10 mouse cellular contexts compared by ENCODE assay signal in the genomic region with DNA sequence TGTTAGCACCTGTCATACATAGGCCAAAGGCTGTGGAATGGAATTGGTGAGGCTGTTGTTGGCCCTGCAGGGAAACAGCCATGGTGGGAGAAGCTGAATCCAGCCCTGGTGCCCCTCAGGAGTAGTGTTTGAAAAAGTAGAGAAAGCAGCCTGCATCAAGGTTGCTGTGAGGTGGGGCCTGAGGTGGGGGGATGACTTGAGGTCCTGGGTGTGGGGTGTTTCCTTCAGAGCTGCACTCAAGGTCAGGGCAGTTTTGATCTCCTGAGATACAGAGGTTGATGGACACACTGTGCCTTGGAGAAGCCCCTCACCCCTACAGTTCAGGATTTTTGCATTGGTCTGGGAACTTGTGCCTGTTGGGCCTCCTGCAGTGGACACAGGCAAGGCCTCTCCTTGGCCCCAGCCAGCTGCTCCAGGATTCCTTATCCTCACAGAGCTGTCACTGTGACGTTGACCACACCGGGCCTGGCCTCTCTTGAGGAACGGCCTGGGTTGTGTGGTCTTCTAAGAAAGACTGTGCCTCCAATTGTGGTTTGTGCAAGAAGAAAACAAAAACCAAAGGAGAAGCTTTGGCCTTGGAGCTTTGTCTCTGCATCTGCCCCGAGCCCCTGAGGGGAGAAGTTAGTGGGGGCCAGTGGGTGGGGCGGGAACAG. TPM values are rescaled to one million over a fixed set of nuclear protein-coding genes. Genes with fewer than 3 reads are reported as not detected.
DNase-seq lines count a peak whose midpoint lies in the region; ATAC-seq and TF ChIP-seq lines count a peak whose summit lies in the region.
"Had no signal": no experiment of that assay in that cellular context is flagged by ENCODE, and none has a peak within 500 bp of the region (broad histone marks: within the 10 kb centered on the region; RNA-seq: fewer than 3 reads in every experiment).

No protein-coding gene starts in this region.

- H3K9ac ChIP-seq in heart, embryonic 11.5 days (ENCODE audit: low read depth, low read length) = peak overlapping the region; percentile 49; the same call in 1 of the 2 replicates
- no peak overlapping the region for H3K9ac ChIP-seq in lung, postnatal 0 days (replicated peaks; ENCODE audit: low read depth)
- H3K9ac ChIP-seq in stomach, embryonic 14.5 days (replicated peaks; ENCODE audit: low read depth, low read length) = no peak overlapping the region

- TF ChIP-seq EP300 in lung, postnatal 0 days (IDR thresholded peaks at IDR 0.05) = no peak

- no peak overlapping the region for H3K4me3 ChIP-seq in heart, embryonic 11.5 days (ENCODE audit: low read depth, low read length)
- H3K4me3 ChIP-seq in lung, postnatal 0 days (ENCODE audit: low read depth, low read length) = no peak overlapping the region
- no peak overlapping the region for H3K4me3 ChIP-seq in stomach, embryonic 14.5 days (ENCODE audit: low read depth, low read length)
- no peak overlapping the region for H3K4me3 ChIP-seq in left cerebral cortex, adult 2 months

- DNase-seq in heart, postnatal 14 days = no peak
- DNase-seq in lung, postnatal 0 days (ENCODE audit: low spot score) = peak; percentile 4
- no peak for DNase-seq in lung, adult 18-20 months
- DNase-seq in left cerebral cortex, adult 2 months (ENCODE audit: extremely low spot score in 1 of 2, low spot score in 2 of 2) = no peak
- no peak for DNase-seq in kidney, adult 8-10 months
- DNase-seq: adrenal gland, postnatal 10 days; thymus, postnatal 14 days had no signal

- ATAC-seq in heart, embryonic 11.5 days (replicated peaks; ENCODE audit: insufficient number of reproducible peaks, low FRiP score, low TSS enrichment) = no peak
- ATAC-seq in lung, postnatal 0 days = no peak
- ATAC-seq in granulocyte monocyte progenitor cell, adult 5-6 weeks (replicated peaks; ENCODE audit: poor library complexity, severe bottlenecking) = peak; percentile 23
- no peak for ATAC-seq in stomach, embryonic 14.5 days (ENCODE audit: insufficient number of reproducible peaks, insufficient read depth, low FRiP score, low read depth)

- H3K4me2 ChIP-seq in heart, embryonic 11.5 days = peak overlapping the region; percentile 31; the same call in 1 of the 2 replicates
- no peak overlapping the region for H3K4me2 ChIP-seq in lung, postnatal 0 days (replicated peaks; ENCODE audit: low read depth, low read length)
- H3K4me2 ChIP-seq in stomach, embryonic 14.5 days (replicated peaks; ENCODE audit: low read depth, low read length) = no peak overlapping the region

- H3K27me3 ChIP-seq in heart, embryonic 11.5 days (ENCODE audit: control insufficient read depth, insufficient read depth, low read length) = no peaks in the 10 kb centered on the region
- no peaks in the 10 kb centered on the region for H3K27me3 ChIP-seq in lung, postnatal 0 days (replicated peaks; ENCODE audit: insufficient read depth, low read length)
- H3K27me3 ChIP-seq in stomach, embryonic 14.5 days (ENCODE audit: control insufficient read depth, insufficient read depth, low read length) = no peaks in the 10 kb centered on the region

- peaks cover 8% of the 10 kb centered on the region for H3K36me3 ChIP-seq in heart, embryonic 11.5 days (ENCODE audit: control insufficient read depth, insufficient read depth, low read length)
- peaks cover 16% of the 10 kb centered on the region; the same call in 1 of the 2 replicates for H3K36me3 ChIP-seq in lung, postnatal 0 days (ENCODE audit: insufficient read depth, low read length)
- H3K36me3 ChIP-seq in stomach, embryonic 14.5 days (ENCODE audit: control insufficient read depth, insufficient read depth, low read length) = peaks cover 29% of the 10 kb centered on the region

- peak overlapping the region; percentile 58 for H3K27ac ChIP-seq in heart, embryonic 11.5 days (ENCODE audit: low read depth, low read length)
- H3K27ac ChIP-seq in lung, postnatal 0 days (ENCODE audit: low read length) = 0 out of 2 replicates have a peak overlapping the region, but pooled peaks have one; percentile 4
- H3K27ac ChIP-seq in stomach, embryonic 14.5 days (ENCODE audit: low read length) = peak overlapping the region; percentile 58; the same call in 1 of the 2 replicates
- H3K27ac ChIP-seq in left cerebral cortex, adult 2 months = no peak overlapping the region

- TF ChIP-seq CTCF in lung, postnatal 0 days (IDR thresholded peaks at IDR 0.05) = no peak
- no peak for TF ChIP-seq CTCF in left cerebral cortex, adult 2 months (IDR thresholded peaks at IDR 0.05)

- 24% methylated on average over 5 of the region's 5 CpGs for WGBS in heart, embryonic 11.5 days (ENCODE audit: insufficient replicate concordance)
- 49% methylated on average over 5 of the region's 5 CpGs for WGBS in lung, postnatal 0 days
- whole genome bisulfite sequencing in stomach, embryonic 14.5 days = 60% methylated on average over 5 of the region's 5 CpGs

- intact Hi-C loops in heart, postnatal 14 days (cut with DNase I) = loop anchor here (2.0 kb wide), 1 partner anchor 62 kb away; no protein-coding TSS in a partner anchor
- intact Hi-C loops in left cerebral cortex, adult 2 months (cut with DNase I) = no loop called here

- H3K9me3 ChIP-seq in heart, embryonic 11.5 days (replicated peaks; ENCODE audit: control insufficient read depth, low read length) = no peaks in the 10 kb centered on the region
- no peaks in the 10 kb centered on the region for H3K9me3 ChIP-seq in lung, postnatal 0 days (ENCODE audit: low read length)
- no peaks in the 10 kb centered on the region for H3K9me3 ChIP-seq in stomach, embryonic 14.5 days (ENCODE audit: control insufficient read depth, low read depth, low read length)

- peaks cover 66% of the 10 kb centered on the region for H3K4me1 ChIP-seq in heart, embryonic 11.5 days (ENCODE audit: control insufficient read depth, insufficient read depth, low read length)
- peaks cover 57% of the 10 kb centered on the region for H3K4me1 ChIP-seq in lung, postnatal 0 days (ENCODE audit: insufficient read depth, low read depth, low read length)
- peaks cover 56% of the 10 kb centered on the region for H3K4me1 ChIP-seq in stomach, embryonic 14.5 days (ENCODE audit: control insufficient read depth, insufficient read depth, low read length)

RNA-seq across cellular contexts. Expression of gene Ctdsp2, which starts 10.1 kb away (rescaled TPM):
- 47.3 and 47.6 TPM in 2 replicates for polyA plus RNA-seq in heart, embryonic 11.5 days (2014; fragmentation: Nextera tagmentation; extraction: Ambion mirVana)
- 100 to 1,000 TPM; 104 to 122 TPM for total RNA-seq in heart, postnatal 14 days (2021)
- polyA plus RNA-seq in lung, postnatal 0 days (2015; fragmentation: Nextera tagmentation; extraction: Ambion mirVana) = 63.9 and 67.9 TPM in 2 replicates
- 53.4 and 62.9 TPM in 2 replicates for total RNA-seq in granulocyte monocyte progenitor cell, adult 5-6 weeks (2014; fragmentation: Nextera tagmentation)
- 21.2 and 21.5 TPM in 2 replicates for total RNA-seq in granulocyte monocyte progenitor cell, adult 5-6 weeks (2017)
- polyA plus RNA-seq in stomach, embryonic 14.5 days (2014; fragmentation: Nextera tagmentation; extraction: Ambion mirVana) = 103 and 107 TPM in 2 replicates
- total RNA-seq in left cerebral cortex, adult 2 months (2021) = 10 to 100 TPM; 79.4 to 83.8 TPM

RNA-seq across cellular contexts. Expression of gene Avil, which starts 11.9 kb away (rescaled TPM):
- 0.13 and 0.34 TPM in 2 replicates for polyA plus RNA-seq in heart, embryonic 11.5 days (2014; fragmentation: Nextera tagmentation; extraction: Ambion mirVana)
- under 1 TPM; 0.19 to 0.56 TPM for total RNA-seq in heart, postnatal 14 days (2021)
- 0.13 and 0.15 TPM in 2 replicates for polyA plus RNA-seq in lung, postnatal 0 days (2015; fragmentation: Nextera tagmentation; extraction: Ambion mirVana)
- total RNA-seq in granulocyte monocyte progenitor cell, adult 5-6 weeks (2014; fragmentation: Nextera tagmentation) = not detected in 2 replicates
- not detected in 2 replicates for total RNA-seq in granulocyte monocyte progenitor cell, adult 5-6 weeks (2017)
- 0.29 and 0.58 TPM in 2 replicates for polyA plus RNA-seq in stomach, embryonic 14.5 days (2014; fragmentation: Nextera tagmentation; extraction: Ambion mirVana)
- total RNA-seq in left cerebral cortex, adult 2 months (2021) = under 1 TPM; 0.18 to 0.28 TPM

RNA-seq across cellular contexts. Expression of gene Tsfm, which starts 42.0 kb away (rescaled TPM):
- 91.1 and 97.1 TPM in 2 replicates for polyA plus RNA-seq in heart, embryonic 11.5 days (2014; fragmentation: Nextera tagmentation; extraction: Ambion mirVana)
- 10 to 100 TPM; 49.8 to 60.5 TPM for total RNA-seq in heart, postnatal 14 days (2021)
- 39.1 and 42.3 TPM in 2 replicates for polyA plus RNA-seq in lung, postnatal 0 days (2015; fragmentation: Nextera tagmentation; extraction: Ambion mirVana)
- total RNA-seq in granulocyte monocyte progenitor cell, adult 5-6 weeks (2014; fragmentation: Nextera tagmentation) = 32.9 and 52.7 TPM in 2 replicates
- 33.1 and 41.5 TPM in 2 replicates for total RNA-seq in granulocyte monocyte progenitor cell, adult 5-6 weeks (2017)
- 78.6 and 83.7 TPM in 2 replicates for polyA plus RNA-seq in stomach, embryonic 14.5 days (2014; fragmentation: Nextera tagmentation; extraction: Ambion mirVana)
- total RNA-seq in left cerebral cortex, adult 2 months (2021) = 10 to 100 TPM; 30.2 to 30.7 TPM

RNA-seq across cellular contexts. Expression of gene Mettl1, which starts 52.6 kb away (rescaled TPM):
- 36.1 and 43.3 TPM in 2 replicates for polyA plus RNA-seq in heart, embryonic 11.5 days (2014; fragmentation: Nextera tagmentation; extraction: Ambion mirVana)
- total RNA-seq in heart, postnatal 14 days (2021) = 1 to 10 TPM; 5.0 to 6.0 TPM
- polyA plus RNA-seq in lung, postnatal 0 days (2015; fragmentation: Nextera tagmentation; extraction: Ambion mirVana) = 12.9 and 13.6 TPM in 2 replicates
- 40.4 and 47.0 TPM in 2 replicates for total RNA-seq in granulocyte monocyte progenitor cell, adult 5-6 weeks (2014; fragmentation: Nextera tagmentation)
- total RNA-seq in granulocyte monocyte progenitor cell, adult 5-6 weeks (2017) = 25.8 and 36.7 TPM in 2 replicates
- 65.5 and 70.6 TPM in 2 replicates for polyA plus RNA-seq in stomach, embryonic 14.5 days (2014; fragmentation: Nextera tagmentation; extraction: Ambion mirVana)
- total RNA-seq in left cerebral cortex, adult 2 months (2021) = 10 to 100 TPM; 10.1 to 12.3 TPM

RNA-seq across cellular contexts. Expression of gene Eef1akmt3, which starts 52.7 kb away (rescaled TPM):
- 0.31 and 0.35 TPM in 2 replicates for polyA plus RNA-seq in heart, embryonic 11.5 days (2014; fragmentation: Nextera tagmentation; extraction: Ambion mirVana)
- under 1 TPM in 1 of 2 experiments, not detected in 1; 0.12 TPM for total RNA-seq in heart, postnatal 14 days (2021)
- polyA plus RNA-seq in lung, postnatal 0 days (2015; fragmentation: Nextera tagmentation; extraction: Ambion mirVana) = 0.27 and 0.30 TPM in 2 replicates
- 0.13 TPM in 1 of 2 replicates, not detected in the other for total RNA-seq in granulocyte monocyte progenitor cell, adult 5-6 weeks (2014; fragmentation: Nextera tagmentation)
- not detected in 2 replicates for total RNA-seq in granulocyte monocyte progenitor cell, adult 5-6 weeks (2017)
- polyA plus RNA-seq in stomach, embryonic 14.5 days (2014; fragmentation: Nextera tagmentation; extraction: Ambion mirVana) = 0.80 and 1.1 TPM in 2 replicates
- under 1 TPM in 1 of 2 experiments, not detected in 1; 0.21 TPM for total RNA-seq in left cerebral cortex, adult 2 months (2021)
